Mouse (Mus musculus) hindbrain, embryonic 10.5 days (tissue): ENCODE measurements at regions not wholly inside any gene's neighbourhood (a gene's known extent, or its start where the extent isn't known, plus 50 kb on each side); places are given as distances from the start of the nearest gene placed in this dataset.

Source experiments
- DNase-seq: peaks from one replicate; pipeline ENCODE4 v3.0.0-alpha.2; 2017; ENCODE audit warnings: low spot score
- H3K27ac ChIP-seq: fragments of 300-500 bp; sonication (generic); 2 replicates; pipeline ENCODE4 v1.5.1; 2016; ENCODE audit warnings: mild to moderate bottlenecking, moderate library complexity
- H3K27me3 ChIP-seq: fragments of 300-500 bp; sonication (generic); 2 replicates; pipeline ENCODE4 v1.6.1; 2016; ENCODE audit warnings: mild to moderate bottlenecking; ENCODE audit not compliant: poor library complexity, insufficient read depth, severe bottlenecking
- H3K36me3 ChIP-seq: fragments of 300-500 bp; sonication (generic); 2 replicates; pipeline ENCODE4 v1.6.1; 2016; ENCODE audit warnings: mild to moderate bottlenecking, moderate library complexity
- H3K4me1 ChIP-seq: fragments of 300-500 bp; sonication (generic); replicated peaks from 2 replicates; pipeline ENCODE4 v1.6.1; 2016; ENCODE audit warnings: mild to moderate bottlenecking
- H3K4me3 ChIP-seq: fragments of 300-500 bp; sonication (generic); 2 replicates; pipeline ENCODE4 v1.5.1; 2016; ENCODE audit warnings: mild to moderate bottlenecking, moderate library complexity
- H3K9me3 ChIP-seq: fragments of 300-500 bp; sonication (generic); 2 replicates; pipeline ENCODE4 v1.6.1; 2016; ENCODE audit warnings: mild to moderate bottlenecking, moderate library complexity
- WGBS: fragments of 180-500 bp; shearing (Covaris S2); methylation state at CpG from one replicate; pipeline ENCODE4 v1.1.7; 2016; 5-methylcytosine and 5-hydroxymethylcytosine counted together

DNA sequence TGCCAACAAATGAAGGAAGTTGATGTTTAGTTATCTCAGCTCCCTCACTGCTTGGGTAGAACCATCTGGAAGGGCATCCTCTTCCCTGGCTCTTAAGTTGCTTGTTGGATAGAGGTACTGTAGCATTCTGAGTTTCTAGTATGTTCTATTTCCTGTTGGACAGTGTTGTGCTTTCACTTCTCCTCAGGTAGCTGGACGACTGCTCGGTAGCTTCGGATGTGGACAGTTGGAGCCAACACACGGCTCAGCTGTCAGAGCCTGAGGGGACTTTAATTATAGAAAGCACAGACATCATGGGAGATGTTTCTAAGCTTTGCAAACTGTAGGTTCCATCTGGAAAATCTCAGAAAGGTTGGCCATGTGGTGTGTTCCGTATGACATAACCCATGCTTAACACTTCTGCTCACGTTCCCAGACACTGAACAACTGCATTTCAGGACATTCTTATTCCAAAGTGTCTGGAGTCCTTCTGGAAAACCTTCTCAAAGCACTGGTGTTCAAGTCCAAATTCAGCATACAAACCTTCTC lies 233.8 kb upstream of the Lrtm1 start:
- Histone ChIP-seq H3K4me1 (no peaks in the 10 kb centered on the region), H3K4me3 (no peak overlapping the region), H3K27ac (no peak overlapping the region), H3K36me3 (no peaks in the 10 kb centered on the region), H3K27me3 (no peaks in the 10 kb centered on the region; the same call in 1 of the 2 replicates), H3K9me3 (no peaks in the 10 kb centered on the region)
- no peak for DNase-seq
- WGBS: 92% methylated on average over 6 of the region's 6 CpGs

DNA sequence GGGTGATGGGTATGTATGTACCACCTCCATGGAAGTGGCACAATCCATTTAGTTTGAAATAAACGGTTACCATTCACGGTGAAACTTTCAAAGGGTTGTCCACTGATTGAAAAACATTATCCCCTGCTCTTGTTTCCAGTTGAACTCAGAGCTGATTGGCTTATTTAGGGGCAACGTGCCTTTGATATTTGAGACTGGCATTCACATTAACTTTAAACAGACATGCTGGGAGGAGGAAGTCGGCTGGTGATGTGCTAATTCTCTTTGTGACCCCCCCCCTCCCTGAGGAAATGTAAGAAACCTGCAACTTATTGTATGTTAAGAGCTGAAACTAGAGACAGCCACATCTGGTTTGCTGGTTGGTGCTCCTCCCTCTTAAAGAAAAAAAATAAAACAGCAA lies 219.7 kb upstream of the Lrtm1 start:
- WGBS: 2% methylated on average over 4 of the region's 4 CpGs
- Histone ChIP-seq H3K27me3 (peaks cover 9% of the 10 kb centered on the region), H3K9me3 (no peaks in the 10 kb centered on the region), H3K4me3 (no peak overlapping the region), H3K27ac (no peak overlapping the region), H3K4me1 (peaks cover 11% of the 10 kb centered on the region; the same call in 1 of the 2 replicates), H3K36me3 (no peaks in the 10 kb centered on the region)
- peak; percentile 8 for DNase-seq

DNA sequence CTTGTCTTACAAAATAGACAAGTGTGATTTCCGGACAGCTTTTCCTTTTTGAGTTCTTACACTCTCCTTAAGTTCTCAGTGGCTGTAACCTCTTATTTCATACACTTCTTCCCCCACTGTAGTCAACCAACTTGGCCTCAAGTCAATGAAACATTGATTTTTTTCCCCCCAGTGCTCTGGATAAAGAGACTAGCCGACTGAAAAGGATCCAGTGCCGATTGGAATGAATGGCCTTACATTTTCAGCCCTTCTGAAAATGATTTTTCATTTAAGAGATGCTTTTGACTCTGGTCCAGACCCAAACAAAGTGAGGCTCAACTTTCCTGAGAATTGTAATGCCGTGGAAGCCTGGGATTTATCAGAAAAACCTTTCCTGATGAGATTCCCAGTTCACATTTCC lies 216.3 kb upstream of the Lrtm1 start:
- no peak overlapping the region for H3K27ac ChIP-seq
- no peak for DNase-seq
- WGBS: 78% methylated on average over 4 of the region's 4 CpGs
- no peak overlapping the region for H3K4me3 ChIP-seq
- H3K9me3 ChIP-seq: peaks cover 4% of the 10 kb centered on the region; the same call in 1 of the 2 replicates
- H3K27me3 ChIP-seq: peaks cover 9% of the 10 kb centered on the region
- no peaks in the 10 kb centered on the region for H3K36me3 ChIP-seq
- H3K4me1 ChIP-seq: peaks cover 11% of the 10 kb centered on the region; the same call in 1 of the 2 replicates

DNA sequence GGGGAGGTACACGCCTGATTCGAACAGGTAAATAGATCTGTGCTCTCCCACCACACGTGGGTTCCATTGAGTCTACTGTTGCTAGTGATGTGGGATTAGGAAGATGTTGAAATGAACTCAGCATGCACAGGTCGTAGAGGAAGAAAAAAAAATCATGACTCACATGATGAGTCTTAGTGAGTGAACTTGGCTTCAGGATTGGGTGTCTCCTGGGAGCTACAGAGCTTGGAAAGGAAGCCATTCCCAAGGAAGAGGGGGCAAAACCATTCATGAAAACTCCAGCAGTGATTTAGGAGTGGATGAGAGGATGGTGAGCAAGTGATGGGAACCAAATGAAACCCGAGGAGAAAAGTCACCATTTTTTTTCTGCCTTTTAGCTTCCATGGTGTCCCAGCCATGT lies 215.9 kb upstream of the Lrtm1 start:
- no peak overlapping the region for H3K27ac ChIP-seq
- no peak for DNase-seq
- H3K27me3 ChIP-seq: peaks cover 9% of the 10 kb centered on the region
- 88% methylated on average over 5 of the region's 5 CpGs for WGBS
- peaks cover 11% of the 10 kb centered on the region; the same call in 1 of the 2 replicates for H3K4me1 ChIP-seq
- peaks cover 4% of the 10 kb centered on the region; the same call in 1 of the 2 replicates for H3K9me3 ChIP-seq
- H3K36me3 ChIP-seq: no peaks in the 10 kb centered on the region
- H3K4me3 ChIP-seq: no peak overlapping the region

DNA sequence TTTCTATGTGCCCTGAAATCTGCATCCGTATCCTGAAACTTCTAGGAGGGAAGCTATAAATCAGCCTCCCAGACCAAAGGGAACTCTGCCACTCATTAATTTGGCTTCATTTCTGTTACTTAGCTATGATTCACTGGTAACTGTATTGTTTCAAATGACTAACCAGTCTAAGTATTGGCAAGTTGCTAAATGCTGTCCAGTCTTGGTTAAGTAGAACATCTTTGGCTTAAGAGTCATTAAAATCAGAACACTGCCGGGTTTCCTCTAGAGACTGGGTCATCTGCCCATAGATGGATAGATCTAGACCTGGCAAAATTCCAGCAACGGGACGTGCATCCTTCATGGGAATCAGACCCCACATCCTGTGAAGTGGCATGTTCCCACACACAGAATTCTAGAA lies 209.9 kb upstream of the Lrtm1 start:
- no peak for DNase-seq
- 94% methylated on average over 4 of the region's 4 CpGs for WGBS
- H3K4me1 ChIP-seq: no peaks in the 10 kb centered on the region

DNA sequence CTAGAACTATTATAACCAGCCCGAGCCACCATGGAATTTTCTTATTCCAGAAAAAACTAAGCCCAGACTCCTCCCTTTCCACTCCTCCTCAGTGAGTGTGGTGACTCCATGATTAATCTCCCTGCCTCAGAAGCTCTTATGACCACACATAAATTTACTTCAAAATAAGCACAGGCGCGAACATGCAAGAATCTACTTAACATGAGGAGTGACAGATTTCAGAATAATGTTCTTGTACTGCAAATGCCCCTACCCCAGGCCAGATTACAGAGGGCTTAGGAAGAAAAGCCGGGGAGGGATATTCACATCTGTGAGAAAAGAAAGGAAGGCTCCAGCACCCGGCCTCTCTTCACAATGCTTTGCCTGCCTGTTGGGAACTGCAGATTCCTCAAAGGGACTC lies 208.7 kb upstream of the Lrtm1 start:
- no peaks in the 10 kb centered on the region for H3K36me3 ChIP-seq
- H3K9me3 ChIP-seq: peaks cover 4% of the 10 kb centered on the region; the same call in 1 of the 2 replicates
- H3K4me1 ChIP-seq: no peaks in the 10 kb centered on the region
- WGBS: 68% methylated on average over 5 of the region's 5 CpGs
- no peak overlapping the region for H3K4me3 ChIP-seq
- no peaks in the 10 kb centered on the region for H3K27me3 ChIP-seq
- H3K27ac ChIP-seq: no peak overlapping the region
- no peak for DNase-seq

More for the DNA sequence above, 209.9 kb upstream of the Lrtm1 start:
- no peaks in the 10 kb centered on the region for H3K36me3 ChIP-seq
- H3K27ac ChIP-seq: no peak overlapping the region
- peaks cover 4% of the 10 kb centered on the region; the same call in 1 of the 2 replicates for H3K9me3 ChIP-seq
- H3K27me3 ChIP-seq: no peaks in the 10 kb centered on the region
- H3K4me3 ChIP-seq: no peak overlapping the region

DNA sequence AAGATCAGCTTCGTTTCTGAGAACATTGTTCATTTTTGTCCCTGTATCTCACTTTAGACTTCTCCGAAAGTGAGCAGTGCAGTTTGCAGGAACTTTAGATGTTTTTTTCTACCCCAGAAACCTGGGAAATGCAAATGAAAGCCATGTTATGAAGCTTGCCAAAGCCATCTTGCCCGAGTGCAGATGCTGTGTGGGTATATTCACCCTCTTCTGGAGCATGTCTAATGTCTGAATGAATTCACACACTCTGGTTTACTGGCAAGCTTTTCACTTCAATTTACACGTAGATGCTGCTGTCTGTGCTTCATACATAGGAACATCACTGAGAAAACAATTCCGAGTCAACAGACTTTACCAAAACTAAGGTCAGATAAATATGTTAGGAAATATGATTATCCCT lies 197.0 kb upstream of the Lrtm1 start:
- H3K36me3 ChIP-seq: no peaks in the 10 kb centered on the region
- 80% methylated on average over 5 of the region's 5 CpGs for WGBS
- H3K27me3 ChIP-seq: no peaks in the 10 kb centered on the region
- DNase-seq: no peak
- 0 out of 2 replicates have a peak, but pooled peaks cover 2% of the 10 kb centered on the region for H3K4me1 ChIP-seq
- no peak overlapping the region for H3K27ac ChIP-seq
- H3K4me3 ChIP-seq: no peak overlapping the region
- H3K9me3 ChIP-seq: no peaks in the 10 kb centered on the region

DNA sequence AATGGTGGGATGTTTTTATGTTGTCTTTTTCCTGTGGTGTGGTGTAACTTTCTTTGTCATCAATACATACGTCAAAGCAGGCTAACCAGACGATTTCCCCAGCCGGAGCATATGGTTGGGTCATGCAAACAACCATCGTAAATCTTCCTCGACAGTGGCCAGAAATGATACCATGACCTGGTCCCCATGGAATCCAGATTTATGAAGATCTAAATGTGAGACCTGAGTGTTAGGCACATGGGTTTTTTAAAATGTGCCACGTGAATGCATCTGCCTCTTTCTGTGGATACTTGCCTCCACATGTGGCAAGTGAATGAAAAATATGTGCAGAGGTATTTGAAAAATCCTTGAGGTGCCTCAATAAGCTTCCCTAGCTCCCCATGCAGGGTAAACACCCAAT lies 190.8 kb upstream of the Lrtm1 start:
- H3K9me3 ChIP-seq: no peaks in the 10 kb centered on the region
- H3K4me1 ChIP-seq: no peaks in the 10 kb centered on the region
- no peak for DNase-seq
- no peaks in the 10 kb centered on the region for H3K36me3 ChIP-seq
- WGBS: 79% methylated on average over 6 of the region's 6 CpGs
- H3K27me3 ChIP-seq: no peaks in the 10 kb centered on the region
- no peak overlapping the region for H3K27ac ChIP-seq
- no peak overlapping the region for H3K4me3 ChIP-seq

DNA sequence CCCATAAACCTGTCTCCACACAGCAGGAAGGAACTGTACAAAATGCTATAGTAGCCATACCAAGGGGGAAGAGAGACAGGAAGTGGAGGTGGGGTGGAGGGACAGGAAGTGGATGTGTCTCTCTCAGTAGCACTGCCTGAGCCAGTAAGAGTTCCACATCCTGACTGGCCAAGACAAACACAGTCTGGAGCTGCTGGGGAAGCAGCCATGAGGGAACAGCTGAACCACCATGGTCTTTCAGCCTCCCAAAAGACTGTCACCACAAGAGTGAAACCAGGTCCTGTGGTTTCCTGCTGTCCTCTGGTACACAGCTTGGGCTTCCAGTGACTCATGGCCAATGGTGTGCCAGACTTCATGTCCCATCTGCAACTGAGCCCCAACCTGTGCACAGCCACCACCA lies 180.9 kb upstream of the Lrtm1 start:
- H3K27me3 ChIP-seq: no peaks in the 10 kb centered on the region
- no peaks in the 10 kb centered on the region for H3K9me3 ChIP-seq
- DNase-seq: no peak
- H3K36me3 ChIP-seq: no peaks in the 10 kb centered on the region
- no peak overlapping the region for H3K4me3 ChIP-seq
- H3K4me1 ChIP-seq: no peaks in the 10 kb centered on the region
- H3K27ac ChIP-seq: no peak overlapping the region

DNA sequence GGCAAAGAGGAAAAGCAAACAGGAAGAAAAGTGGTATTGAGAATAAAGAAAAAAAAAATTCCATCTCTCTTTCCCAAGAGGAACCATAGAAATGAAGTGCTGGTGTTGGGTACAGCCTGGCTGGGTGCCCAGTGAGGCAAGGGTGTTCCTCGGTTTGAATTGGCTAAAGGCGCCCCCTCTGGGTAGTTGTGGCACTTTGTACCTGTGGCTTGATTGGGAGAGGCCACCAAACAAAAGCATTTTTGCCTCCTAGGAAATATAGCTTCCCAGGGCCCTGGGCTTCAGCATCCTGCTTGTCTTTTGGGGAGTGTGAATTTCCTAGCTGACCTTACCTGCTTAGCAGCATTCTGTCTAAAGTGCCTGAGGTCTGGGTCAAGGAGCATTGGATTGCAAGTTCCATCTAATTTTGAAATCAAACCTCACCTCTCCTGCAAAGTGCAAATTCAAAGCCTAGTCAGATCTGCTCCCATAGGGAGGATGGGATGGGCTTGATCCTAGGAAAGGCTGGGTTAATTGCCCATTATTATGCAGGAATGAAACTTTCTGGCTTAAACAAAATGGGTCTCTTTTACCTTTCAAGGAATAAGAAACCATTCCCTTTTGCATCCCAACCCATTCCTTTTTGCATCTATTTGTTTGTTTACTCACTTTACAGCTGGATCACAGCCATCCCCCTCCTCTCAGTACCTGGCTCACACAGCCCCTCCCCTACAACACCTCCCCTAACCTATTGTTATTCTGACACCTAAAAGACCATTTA lies 169.0 kb upstream of the Lrtm1 start:
- no peak overlapping the region for H3K4me3 ChIP-seq
- WGBS: 25% methylated on average over 2 of the region's 2 CpGs
- H3K9me3 ChIP-seq: no peaks in the 10 kb centered on the region
- no peaks in the 10 kb centered on the region for H3K4me1 ChIP-seq
- no peaks in the 10 kb centered on the region for H3K36me3 ChIP-seq
- no peak overlapping the region for H3K27ac ChIP-seq
- H3K27me3 ChIP-seq: no peaks in the 10 kb centered on the region
- DNase-seq: no peak
